Mouse (Mus musculus): ENCODE results near the gene BC049715. TPM values are rescaled to one million over a fixed set of nuclear protein-coding genes. Genes with fewer than 3 reads are reported as not detected.
"Not testable (repeated sequence)": the region's sequence is repeated elsewhere in the genome, so short reads cannot be mapped to it uniquely, and the experiment has no call there.

The BC049715 gene
- polyA plus RNA-seq, 1 experiment from 2014 or later = 2.6 TPM

DNA sequence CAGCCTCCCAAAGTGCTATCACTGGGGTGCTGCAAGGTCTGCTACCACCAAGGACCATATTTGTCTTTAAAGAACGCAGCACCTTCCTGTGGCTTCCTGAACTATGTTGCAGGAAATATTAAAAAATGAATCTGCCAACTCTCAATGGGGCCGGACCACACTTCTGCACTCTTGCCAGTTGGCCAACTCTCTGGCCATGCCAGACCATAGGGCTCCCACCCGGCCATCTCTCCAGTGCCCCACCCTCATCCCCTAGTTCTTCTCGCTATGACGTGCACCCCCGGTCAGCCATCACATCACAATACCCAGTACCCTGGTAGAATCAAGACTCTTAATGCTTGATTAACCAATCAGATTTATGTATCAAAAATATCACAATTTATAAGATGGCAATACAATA lies 56.5 kb downstream of the BC049715 start:
- Histone ChIP-seq H3K4me1 (replicated peaks; ENCODE audit: control insufficient read depth, insufficient read depth, low read length) (no peaks in the 10 kb centered on the region), H3K27ac (ENCODE audit: low read depth, low read length) (no peak overlapping the region), H3K4me2 (no peak overlapping the region), H3K9ac (ENCODE audit: low read depth, low read length) (no peak overlapping the region), H3K27me3 (replicated peaks; ENCODE audit: control insufficient read depth, insufficient read depth, low read length) (no peaks in the 10 kb centered on the region), H3K9me3 (ENCODE audit: control insufficient read depth, low read length) (no peaks in the 10 kb centered on the region), H3K36me3 (ENCODE audit: control insufficient read depth, insufficient read depth, low read length) (no peaks in the 10 kb centered on the region), H3K4me3 (ENCODE audit: low read depth, low read length) (no peak overlapping the region)
- ATAC-seq (replicated peaks; ENCODE audit: low FRiP score) (no peak), DNase-seq (ENCODE audit: low spot score) (no peak)
- WGBS = 92% methylated on average over 6 of the region's 6 CpGs

DNA sequence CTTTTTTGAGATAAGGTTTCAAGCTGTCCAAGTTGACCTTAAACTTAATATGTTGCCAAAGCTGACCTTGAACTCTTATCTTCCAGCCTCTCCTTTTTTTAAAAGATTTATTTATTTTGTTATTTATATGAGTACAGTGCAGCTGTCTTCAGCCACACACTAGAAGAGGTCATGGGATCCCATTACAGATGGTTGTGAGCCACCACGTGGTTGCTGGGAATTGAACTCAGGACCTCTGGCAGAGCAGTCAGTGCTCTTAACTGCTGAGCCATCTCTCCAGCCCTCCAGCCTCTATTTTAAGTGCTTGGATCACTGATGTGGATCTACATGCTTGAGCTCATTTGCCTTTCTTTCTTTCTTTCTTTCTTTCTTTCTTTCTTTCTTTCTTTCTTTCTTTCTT lies 57.3 kb downstream of the BC049715 start:
- not testable (repeated sequence) for H3K27me3 ChIP-seq (replicated peaks; ENCODE audit: control insufficient read depth, insufficient read depth, low read length); H3K4me2 ChIP-seq; H3K36me3 ChIP-seq (ENCODE audit: control insufficient read depth, insufficient read depth, low read length); H3K27ac ChIP-seq (ENCODE audit: low read depth, low read length); H3K4me3 ChIP-seq (ENCODE audit: low read depth, low read length); H3K9me3 ChIP-seq (ENCODE audit: control insufficient read depth, low read length); DNase-seq (ENCODE audit: low spot score); ATAC-seq (replicated peaks; ENCODE audit: low FRiP score); H3K4me1 ChIP-seq (replicated peaks; ENCODE audit: control insufficient read depth, insufficient read depth, low read length); H3K9ac ChIP-seq (ENCODE audit: low read depth, low read length)
- 23% methylated on average over 1 of the region's 1 CpGs for WGBS

DNA sequence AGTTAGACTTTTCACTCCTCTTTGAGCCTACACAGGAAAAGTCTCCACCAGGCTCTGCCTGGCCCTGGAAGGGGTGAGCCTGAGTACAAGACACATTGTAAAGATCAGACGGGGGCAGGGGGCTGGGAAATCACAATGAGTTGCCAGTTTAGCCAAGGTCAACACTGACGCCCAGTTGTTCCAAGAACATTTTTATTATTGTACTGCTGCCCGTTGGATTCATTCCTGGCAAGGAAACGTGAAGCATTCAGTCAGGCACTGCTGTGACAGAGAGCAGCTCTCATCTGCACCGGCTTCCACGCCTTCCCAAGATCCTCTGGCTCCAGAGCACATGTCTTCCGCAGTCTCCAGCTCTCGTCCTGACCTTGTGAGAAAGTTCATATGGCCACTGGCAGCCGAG lies 60.4 kb downstream of the BC049715 start:
- DNase-seq (ENCODE audit: low spot score) (no peak), ATAC-seq (replicated peaks; ENCODE audit: low FRiP score) (no peak)
- WGBS = 70% methylated on average over 9 of the region's 9 CpGs
- Histone ChIP-seq H3K36me3 (ENCODE audit: control insufficient read depth, insufficient read depth, low read length) (no peaks in the 10 kb centered on the region), H3K27me3 (replicated peaks; ENCODE audit: control insufficient read depth, insufficient read depth, low read length) (no peaks in the 10 kb centered on the region), H3K27ac (ENCODE audit: low read depth, low read length) (no peak overlapping the region), H3K9ac (ENCODE audit: low read depth, low read length) (no peak overlapping the region), H3K4me3 (ENCODE audit: low read depth, low read length) (no peak overlapping the region), H3K4me2 (no peak overlapping the region), H3K4me1 (replicated peaks; ENCODE audit: control insufficient read depth, insufficient read depth, low read length) (peaks cover 2% of the 10 kb centered on the region; the same call in 1 of the 2 replicates), H3K9me3 (ENCODE audit: control insufficient read depth, low read length) (no peaks in the 10 kb centered on the region)

DNA sequence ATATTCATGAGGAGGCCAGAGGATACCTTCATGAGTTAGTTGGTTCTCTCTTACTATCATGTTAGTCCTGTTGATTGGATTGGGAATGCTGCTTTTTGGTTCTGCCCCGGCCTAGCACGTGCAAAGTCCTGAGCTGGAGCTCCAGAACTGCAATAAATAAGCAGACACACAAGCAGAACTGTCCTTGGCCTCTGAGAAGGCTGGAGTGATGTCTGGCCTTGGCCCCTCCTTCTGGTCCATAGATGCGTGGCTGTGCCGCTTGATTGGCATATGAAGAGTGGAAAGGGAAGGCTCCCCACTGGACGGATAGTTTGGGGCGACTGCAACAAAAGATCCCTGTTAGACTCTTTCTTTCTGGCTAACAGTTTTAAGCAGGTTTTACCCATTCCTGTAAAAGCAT lies 61.6 kb downstream of the BC049715 start:
- no peaks in the 10 kb centered on the region for H3K9me3 ChIP-seq (ENCODE audit: control insufficient read depth, low read length)
- DNase-seq (ENCODE audit: low spot score) (no peak), ATAC-seq (replicated peaks; ENCODE audit: low FRiP score) (no peak)
- H3K36me3 ChIP-seq (ENCODE audit: control insufficient read depth, insufficient read depth, low read length) = no peaks in the 10 kb centered on the region
- no peak overlapping the region for H3K9ac ChIP-seq (ENCODE audit: low read depth, low read length)
- 87% methylated on average over 6 of the region's 6 CpGs for WGBS
- no peak overlapping the region for H3K4me2 ChIP-seq
- peaks cover 2% of the 10 kb centered on the region; the same call in 1 of the 2 replicates for H3K4me1 ChIP-seq (replicated peaks; ENCODE audit: control insufficient read depth, insufficient read depth, low read length)
- no peak overlapping the region for H3K4me3 ChIP-seq (ENCODE audit: low read depth, low read length)
- no peaks in the 10 kb centered on the region for H3K27me3 ChIP-seq (replicated peaks; ENCODE audit: control insufficient read depth, insufficient read depth, low read length)
- no peak overlapping the region for H3K27ac ChIP-seq (ENCODE audit: low read depth, low read length)

DNA sequence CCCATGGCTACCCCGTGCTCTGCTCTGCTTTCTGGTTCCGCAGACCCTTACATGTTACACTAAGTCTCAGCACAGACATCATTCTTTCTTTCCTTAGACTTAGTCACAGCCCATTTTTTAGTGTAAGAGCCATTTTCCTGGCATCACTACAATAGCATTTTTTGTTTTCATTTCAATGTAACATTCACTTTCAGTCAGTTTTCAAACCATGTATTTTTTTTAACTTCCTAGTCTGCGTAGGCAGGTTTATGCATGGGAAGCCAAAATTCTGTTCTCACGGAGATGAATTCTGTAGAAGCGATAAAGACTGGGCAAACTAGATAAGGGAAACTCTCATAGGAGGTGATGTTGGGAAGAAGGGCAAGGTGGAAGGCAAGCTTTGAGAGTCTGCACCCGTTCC lies 62.1 kb downstream of the BC049715 start:
- no peak for DNase-seq (ENCODE audit: low spot score)
- no peak overlapping the region for H3K4me2 ChIP-seq
- no peak overlapping the region for H3K9ac ChIP-seq (ENCODE audit: low read depth, low read length)
- H3K9me3 ChIP-seq (ENCODE audit: control insufficient read depth, low read length) = no peaks in the 10 kb centered on the region
- H3K4me3 ChIP-seq (ENCODE audit: low read depth, low read length) = no peak overlapping the region
- WGBS = 86% methylated on average over 6 of the region's 6 CpGs
- no peaks in the 10 kb centered on the region for H3K36me3 ChIP-seq (ENCODE audit: control insufficient read depth, insufficient read depth, low read length)
- ATAC-seq (replicated peaks; ENCODE audit: low FRiP score) = no peak
- H3K4me1 ChIP-seq (replicated peaks; ENCODE audit: control insufficient read depth, insufficient read depth, low read length) = peaks cover 2% of the 10 kb centered on the region; the same call in 1 of the 2 replicates
- H3K27ac ChIP-seq (ENCODE audit: low read depth, low read length) = no peak overlapping the region
- H3K27me3 ChIP-seq (replicated peaks; ENCODE audit: control insufficient read depth, insufficient read depth, low read length) = no peaks in the 10 kb centered on the region

Small RNAs within 50 kb of the gene (microRNA-seq; reads per million reads assigned to microRNA genes)
- not detected for gene Gm44364 (ENCODE audit: borderline number of aligned reads)

Other genes starting within 250 kb of the BC049715 start
- 0.86 and 1.2 TPM in 2 replicates for gene Plbd1, start 165.7 kb upstream of the BC049715 start, polyA plus RNA-seq (2014; fragmentation: Nextera tagmentation; extraction: Ambion mirVana)
- 0.08 TPM in 1 of 2 replicates, not detected in the other for gene Gucy2c, start 45.9 kb upstream of the BC049715 start, polyA plus RNA-seq (2014; fragmentation: Nextera tagmentation; extraction: Ambion mirVana)
- 0.43 and 0.88 TPM in 2 replicates for gene Hist4h4, start 23.2 kb upstream of the BC049715 start, polyA plus RNA-seq (2014; fragmentation: Nextera tagmentation; extraction: Ambion mirVana)
- gene H2afj, start 19.4 kb upstream of the BC049715 start, polyA plus RNA-seq (2014; fragmentation: Nextera tagmentation; extraction: Ambion mirVana) = 186 and 193 TPM in 2 replicates
- gene Wbp11, start 607 bp downstream of the BC049715 start, polyA plus RNA-seq (2014; fragmentation: Nextera tagmentation; extraction: Ambion mirVana) = 165 and 168 TPM in 2 replicates
- not detected in 2 replicates for gene Smco3, start 7.8 kb downstream of the BC049715 start, polyA plus RNA-seq (2014; fragmentation: Nextera tagmentation; extraction: Ambion mirVana)
- 8.7 and 11.1 TPM in 2 replicates for gene Art4, start 30.1 kb downstream of the BC049715 start, polyA plus RNA-seq (2014; fragmentation: Nextera tagmentation; extraction: Ambion mirVana)
- 7.7 and 8.2 TPM in 2 replicates for gene Mgp, start 48.2 kb downstream of the BC049715 start, polyA plus RNA-seq (2014; fragmentation: Nextera tagmentation; extraction: Ambion mirVana)
- gene Erp27, start 94.6 kb downstream of the BC049715 start, polyA plus RNA-seq (2014; fragmentation: Nextera tagmentation; extraction: Ambion mirVana) = 0.22 and 0.34 TPM in 2 replicates
- gene Pde6h, start 96.2 kb downstream of the BC049715 start, polyA plus RNA-seq (2014; fragmentation: Nextera tagmentation; extraction: Ambion mirVana) = not detected in 2 replicates
- gene Arhgdib, start 114.3 kb downstream of the BC049715 start, polyA plus RNA-seq (2014; fragmentation: Nextera tagmentation; extraction: Ambion mirVana) = 181 and 183 TPM in 2 replicates